Comparison of ENCODE assay signal across 9 mouse cellular contexts in the genomic region with DNA sequence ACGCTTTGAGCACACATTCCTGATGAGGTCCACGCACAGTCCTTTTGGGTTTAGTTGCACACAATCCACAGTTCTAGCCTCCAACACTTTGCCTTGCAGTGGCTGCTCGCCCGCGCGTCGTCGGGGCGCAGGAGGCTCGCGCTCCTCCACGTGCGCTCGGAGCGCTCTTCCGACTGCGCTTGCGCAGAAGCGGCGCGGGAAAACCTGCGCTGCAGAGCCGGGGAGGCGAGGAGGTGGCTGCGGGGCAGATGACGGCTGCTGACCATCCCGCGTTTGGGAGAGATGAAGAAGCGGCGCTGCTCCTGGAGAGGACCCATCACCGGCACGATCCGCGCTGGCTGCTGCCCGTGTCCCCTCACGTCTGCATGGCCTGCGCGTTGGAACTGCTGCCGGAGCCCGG. TPM values are rescaled to one million over a fixed set of nuclear protein-coding genes. Genes with fewer than 3 reads are reported as not detected.
DNase-seq lines count a peak whose midpoint lies in the region; ATAC-seq lines count a peak whose summit lies in the region.
"Had no signal": no experiment of that assay in that cellular context is flagged by ENCODE, and none has a peak within 500 bp of the region (broad histone marks: within the 10 kb centered on the region; RNA-seq: fewer than 3 reads in every experiment).

A gene (plus strand): TSS at position 99 of the 400 bp plus-strand sequence.

- WGBS in heart, embryonic 15.5 days = 18% methylated on average over 40 of the region's 40 CpGs
- 24% methylated on average over 40 of the region's 40 CpGs for WGBS in forebrain, embryonic 16.5 days
- WGBS in midbrain, embryonic 14.5 days = 23% methylated on average over 40 of the region's 40 CpGs

- peak within 1 kb of the TSS; percentile 49 for H3K4me2 ChIP-seq in heart, embryonic 15.5 days
- H3K4me2 ChIP-seq in forebrain, embryonic 16.5 days (ENCODE audit: low read length) = peak within 1 kb of the TSS; percentile 33
- peak within 1 kb of the TSS; percentile 33; the same call in 1 of the 2 replicates for H3K4me2 ChIP-seq in midbrain, embryonic 14.5 days (ENCODE audit: low read length)

- peaks cover 59% of the 10 kb centered on the region for H3K27me3 ChIP-seq in heart, embryonic 15.5 days
- peaks cover 22% of the 10 kb centered on the region for H3K27me3 ChIP-seq in forebrain, embryonic 16.5 days (replicated peaks; ENCODE audit: control insufficient read depth, insufficient read depth, low read length)
- peaks cover 24% of the 10 kb centered on the region for H3K27me3 ChIP-seq in midbrain, embryonic 14.5 days (ENCODE audit: control insufficient read depth, insufficient read depth, low read length)

- no peak for ATAC-seq in heart, embryonic 15.5 days (replicated peaks; ENCODE audit: insufficient number of reproducible peaks, insufficient read depth, low FRiP score, low read depth)
- no peak for ATAC-seq in forebrain, embryonic 16.5 days
- no peak for ATAC-seq in midbrain, embryonic 14.5 days (ENCODE audit: low FRiP score, low TSS enrichment)

- H3K4me1 ChIP-seq in heart, embryonic 15.5 days (replicated peaks) = peaks cover 5% of the 10 kb centered on the region; the same call in 1 of the 2 replicates
- peaks cover 4% of the 10 kb centered on the region; the same call in 1 of the 2 replicates for H3K4me1 ChIP-seq in forebrain, embryonic 16.5 days (replicated peaks; ENCODE audit: control insufficient read depth, insufficient read depth, low read length)
- H3K4me1 ChIP-seq in midbrain, embryonic 14.5 days (ENCODE audit: control insufficient read depth, insufficient read depth, low read length) = no peaks in the 10 kb centered on the region

- no peak within 1 kb of the TSS for H3K27ac ChIP-seq in heart, embryonic 15.5 days
- H3K27ac ChIP-seq in forebrain, embryonic 16.5 days (ENCODE audit: low read length) = no peak within 1 kb of the TSS
- H3K27ac ChIP-seq in midbrain, embryonic 14.5 days (replicated peaks; ENCODE audit: low read depth, low read length) = no peak within 1 kb of the TSS

- H3K9me3 ChIP-seq in heart, embryonic 15.5 days (replicated peaks) = no peaks in the 10 kb centered on the region
- no peaks in the 10 kb centered on the region for H3K9me3 ChIP-seq in forebrain, embryonic 16.5 days (ENCODE audit: control insufficient read depth, low read length)
- H3K9me3 ChIP-seq in midbrain, embryonic 14.5 days (ENCODE audit: control insufficient read depth, low read length) = no peaks in the 10 kb centered on the region

- no peak for DNase-seq in heart, adult 8-10 months (ENCODE audit: low spot score)
- peak; percentile 49 for DNase-seq in R1 (ENCODE audit: low read depth, low spot score)
- DNase-seq in midbrain, embryonic 14.5 days = peak; percentile 57
- no peak for DNase-seq in T-cell, adult 2 months (ENCODE audit: low spot score)
- no peak for DNase-seq in cerebellum, adult 9-10 months
- no peak for DNase-seq in spleen, postnatal 10 days (ENCODE audit: low spot score in 2 of 2)
- DNase-seq: gastrocnemius, postnatal 14 days had no signal

- H3K9ac ChIP-seq in heart, embryonic 15.5 days = no peak within 1 kb of the TSS
- H3K9ac ChIP-seq in forebrain, embryonic 16.5 days (replicated peaks; ENCODE audit: low read depth, low read length) = no peak within 1 kb of the TSS
- no peak within 1 kb of the TSS for H3K9ac ChIP-seq in midbrain, embryonic 14.5 days (replicated peaks; ENCODE audit: low read length)

- H3K4me3 ChIP-seq in heart, embryonic 15.5 days = peak within 1 kb of the TSS; percentile 24
- H3K4me3 ChIP-seq in forebrain, embryonic 16.5 days (replicated peaks; ENCODE audit: low read length) = peak within 1 kb of the TSS; percentile 11
- peak within 1 kb of the TSS; percentile 14; the same call in 1 of the 2 replicates for H3K4me3 ChIP-seq in midbrain, embryonic 14.5 days (replicated peaks; ENCODE audit: low read depth, low read length)

- no peaks in the 10 kb centered on the region for H3K36me3 ChIP-seq in heart, embryonic 15.5 days
- H3K36me3 ChIP-seq in forebrain, embryonic 16.5 days (ENCODE audit: control insufficient read depth, insufficient read depth) = no peaks in the 10 kb centered on the region
- H3K36me3 ChIP-seq in midbrain, embryonic 14.5 days (ENCODE audit: control insufficient read depth, insufficient read depth, low read length) = no peaks in the 10 kb centered on the region

RNA-seq across cellular contexts. Expression of the gene that starts here (rescaled TPM):
- polyA plus RNA-seq in heart, embryonic 15.5 days (2015; fragmentation: Nextera tagmentation; extraction: Ambion mirVana) = 0.05 TPM in 1 of 2 replicates, not detected in the other
- not detected for total RNA-seq in heart, adult 8-10 months (2022)
- not detected in 2 replicates for polyA plus RNA-seq in forebrain, embryonic 16.5 days (2015; fragmentation: Nextera tagmentation; extraction: Ambion mirVana)
- 0.07 TPM in 1 of 2 replicates, not detected in the other for polyA plus RNA-seq in midbrain, embryonic 14.5 days (2014; fragmentation: Nextera tagmentation; extraction: Ambion mirVana)

Comparison
In these comparisons a context has a peak if more than half of its experiments do, and no peak if none do; other contexts are left out.
1. Peak in DNase-seq, H3K4me3 ChIP-seq and H3K4me2 ChIP-seq in midbrain, embryonic 14.5 days; RNA of the gene not detected or under 1 TPM.